Mouse (Mus musculus): Measurements from ENCODE around the gene Bpifb1. TPM values are rescaled to one million over a fixed set of nuclear protein-coding genes. Genes with fewer than 3 reads are reported as not detected.

Bpifb1 gene
- polyA plus RNA-seq (2014; fragmentation: Nextera tagmentation; extraction: Ambion mirVana): not detected in 2 replicates

DNA sequence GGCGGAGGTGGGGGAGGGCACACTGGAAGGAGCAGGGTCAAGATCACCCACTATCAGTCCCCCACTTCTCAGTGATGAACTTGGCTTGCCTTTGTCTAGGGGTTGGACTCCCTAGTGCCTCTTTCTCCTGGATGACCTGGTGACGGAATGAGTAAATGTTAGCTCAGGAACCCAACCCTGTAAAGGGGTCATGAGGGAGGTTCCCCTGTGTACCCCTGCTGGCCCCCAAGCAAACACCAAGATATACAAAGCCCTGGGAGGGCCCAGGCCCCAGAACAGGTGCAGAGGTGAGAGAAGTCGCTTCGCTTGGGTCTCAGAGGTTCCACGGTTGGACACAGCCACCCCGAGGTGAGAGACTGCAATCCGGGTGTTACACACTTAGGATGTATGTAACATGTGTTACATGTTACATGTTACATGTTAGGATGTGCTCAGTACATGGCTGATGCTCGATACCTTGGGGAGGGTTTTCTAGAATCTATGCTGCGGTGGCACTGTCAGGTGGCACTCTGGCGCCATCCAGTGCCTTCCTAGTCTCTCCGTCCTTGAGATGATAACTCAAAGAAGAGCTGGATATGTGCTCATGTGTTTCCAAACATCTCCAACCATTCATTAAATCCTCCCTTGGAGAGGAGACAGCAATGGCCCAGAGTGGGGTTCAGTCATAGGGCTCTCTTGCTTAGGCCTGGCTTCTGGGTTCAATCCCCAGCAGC lies at the start of gene Bpifb1:
Gene Bpifb1 (plus strand): TSS at position 273 of the 713 bp plus-strand sequence.
- no peak within 1 kb of the TSS for H3K27ac ChIP-seq (ENCODE audit: low read depth)
- 84% methylated on average over 11 of the region's 11 CpGs for WGBS
- no peaks in the 10 kb centered on the region for H3K27me3 ChIP-seq (replicated peaks; ENCODE audit: control insufficient read depth, insufficient read depth, low read length)
- H3K4me3 ChIP-seq (ENCODE audit: low read depth, low read length): no peak within 1 kb of the TSS
- H3K4me1 ChIP-seq (replicated peaks; ENCODE audit: control insufficient read depth, insufficient read depth, low read length): no peaks in the 10 kb centered on the region
- H3K4me2 ChIP-seq (ENCODE audit: low read length): no peak within 1 kb of the TSS
- DNase-seq (ENCODE audit: low spot score): no peak
- ATAC-seq (replicated peaks; ENCODE audit: low FRiP score, low TSS enrichment, low read depth): no peak
- H3K36me3 ChIP-seq (ENCODE audit: control insufficient read depth, insufficient read depth, low read length): no peaks in the 10 kb centered on the region
- no peaks in the 10 kb centered on the region for H3K9me3 ChIP-seq (ENCODE audit: control insufficient read depth, low read length)
- H3K9ac ChIP-seq (ENCODE audit: low read length): no peak within 1 kb of the TSS

GRCm38 (mm10) chr2:154142580-154142979 lies 48.0 kb upstream of the Bpifb1 start, which contains the start of gene Bpifa1:
Bpifa1 (plus strand) TSS chr2:154142880.
- Histone ChIP-seq H3K27me3 (replicated peaks; ENCODE audit: control insufficient read depth, insufficient read depth, low read length) (no peaks in the 10 kb centered on the region), H3K9me3 (ENCODE audit: control insufficient read depth, low read length) (no peaks in the 10 kb centered on the region), H3K4me2 (ENCODE audit: low read length) (no peak within 1 kb of the TSS), H3K27ac (ENCODE audit: low read depth) (no peak within 1 kb of the TSS), H3K36me3 (ENCODE audit: control insufficient read depth, insufficient read depth, low read length) (no peaks in the 10 kb centered on the region), H3K4me1 (replicated peaks; ENCODE audit: control insufficient read depth, insufficient read depth, low read length) (no peaks in the 10 kb centered on the region), H3K9ac (ENCODE audit: low read length) (no peak within 1 kb of the TSS), H3K4me3 (ENCODE audit: low read depth, low read length) (no peak within 1 kb of the TSS)
- no peak for ATAC-seq (replicated peaks; ENCODE audit: low FRiP score, low TSS enrichment, low read depth)
- 74% methylated on average over 4 of the region's 4 CpGs for WGBS
- no peak for DNase-seq (ENCODE audit: low spot score)

DNA sequence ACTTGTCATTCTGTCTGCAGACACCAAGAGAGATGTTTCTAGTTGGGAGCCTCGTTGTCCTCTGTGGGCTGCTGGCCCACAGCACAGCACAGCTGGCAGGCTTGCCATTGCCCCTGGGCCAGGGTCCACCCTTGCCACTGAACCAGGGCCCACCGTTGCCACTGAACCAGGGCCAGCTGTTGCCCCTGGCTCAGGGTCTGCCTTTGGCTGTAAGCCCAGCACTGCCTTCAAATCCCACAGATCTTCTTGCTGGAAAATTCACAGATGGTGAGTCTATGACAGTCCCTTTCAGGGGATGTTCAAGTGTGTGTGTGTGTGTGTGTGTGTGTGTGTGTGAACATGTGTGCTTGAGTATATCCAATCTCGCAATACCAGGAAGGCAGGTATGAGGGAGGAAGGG lies 46.9 kb upstream of the Bpifb1 start:
- H3K4me3 ChIP-seq (ENCODE audit: low read depth, low read length): no peak overlapping the region
- H3K4me2 ChIP-seq (ENCODE audit: low read length): no peak overlapping the region
- no peaks in the 10 kb centered on the region for H3K9me3 ChIP-seq (ENCODE audit: control insufficient read depth, low read length)
- WGBS: 75% methylated on average over 3 of the region's 3 CpGs
- H3K27ac ChIP-seq (ENCODE audit: low read depth): no peak overlapping the region
- no peak for ATAC-seq (replicated peaks; ENCODE audit: low FRiP score, low TSS enrichment, low read depth)
- H3K27me3 ChIP-seq (replicated peaks; ENCODE audit: control insufficient read depth, insufficient read depth, low read length): no peaks in the 10 kb centered on the region
- DNase-seq (ENCODE audit: low spot score): no peak
- H3K36me3 ChIP-seq (ENCODE audit: control insufficient read depth, insufficient read depth, low read length): no peaks in the 10 kb centered on the region
- no peak overlapping the region for H3K9ac ChIP-seq (ENCODE audit: low read length)
- no peaks in the 10 kb centered on the region for H3K4me1 ChIP-seq (replicated peaks; ENCODE audit: control insufficient read depth, insufficient read depth, low read length)

DNA sequence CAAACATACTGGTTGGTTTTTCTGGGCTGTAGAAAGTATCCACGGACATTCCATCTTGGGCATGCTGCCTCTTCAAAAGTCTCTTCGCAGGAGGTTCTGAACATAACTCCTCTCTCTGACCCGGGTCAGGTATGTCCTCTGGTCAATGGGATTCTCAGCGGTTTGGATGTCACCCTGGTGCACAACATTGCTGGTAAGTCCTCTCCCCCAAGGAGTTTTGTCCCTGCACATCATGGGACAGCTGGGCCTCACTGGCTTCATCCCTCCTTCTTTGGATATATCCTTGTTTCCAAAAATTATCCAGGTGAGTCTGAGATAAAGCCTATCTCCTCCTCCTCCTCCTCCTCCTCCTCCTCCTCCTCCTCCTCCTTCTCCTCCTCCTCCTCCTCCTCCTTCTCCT lies 43.1 kb upstream of the Bpifb1 start:
- H3K27ac ChIP-seq (ENCODE audit: low read depth): no peak overlapping the region
- no peak overlapping the region for H3K4me2 ChIP-seq (ENCODE audit: low read length)
- H3K4me1 ChIP-seq (replicated peaks; ENCODE audit: control insufficient read depth, insufficient read depth, low read length): no peaks in the 10 kb centered on the region
- no peaks in the 10 kb centered on the region for H3K36me3 ChIP-seq (ENCODE audit: control insufficient read depth, insufficient read depth, low read length)
- WGBS: 77% methylated on average over 4 of the region's 4 CpGs
- DNase-seq (ENCODE audit: low spot score): no peak
- no peak overlapping the region for H3K9ac ChIP-seq (ENCODE audit: low read length)
- ATAC-seq (replicated peaks; ENCODE audit: low FRiP score, low TSS enrichment, low read depth): no peak
- H3K9me3 ChIP-seq (ENCODE audit: control insufficient read depth, low read length): no peaks in the 10 kb centered on the region
- H3K27me3 ChIP-seq (replicated peaks; ENCODE audit: control insufficient read depth, insufficient read depth, low read length): no peaks in the 10 kb centered on the region
- no peak overlapping the region for H3K4me3 ChIP-seq (ENCODE audit: low read depth, low read length)

GRCm38 (mm10) chr2:154158433-154158832 lies 32.2 kb upstream of the Bpifb1 start:
- Histone ChIP-seq H3K9ac (ENCODE audit: low read length) (no peak overlapping the region), H3K4me1 (replicated peaks; ENCODE audit: control insufficient read depth, insufficient read depth, low read length) (no peaks in the 10 kb centered on the region), H3K27ac (ENCODE audit: low read depth) (no peak overlapping the region), H3K9me3 (ENCODE audit: control insufficient read depth, low read length) (no peaks in the 10 kb centered on the region), H3K36me3 (ENCODE audit: control insufficient read depth, insufficient read depth, low read length) (no peaks in the 10 kb centered on the region), H3K4me3 (ENCODE audit: low read depth, low read length) (no peak overlapping the region), H3K4me2 (ENCODE audit: low read length) (no peak overlapping the region), H3K27me3 (replicated peaks; ENCODE audit: control insufficient read depth, insufficient read depth, low read length) (no peaks in the 10 kb centered on the region)
- WGBS: 34% methylated on average over 3 of the region's 3 CpGs
- no peak for ATAC-seq (replicated peaks; ENCODE audit: low FRiP score, low TSS enrichment, low read depth)
- peak; percentile 55 for DNase-seq (ENCODE audit: low spot score)

- Histone ChIP-seq H3K4me2 (ENCODE audit: low read length) (no peak within 1 kb of the TSS), H3K27me3 (replicated peaks; ENCODE audit: control insufficient read depth, insufficient read depth, low read length) (no peaks in the 10 kb centered on the region), H3K36me3 (ENCODE audit: control insufficient read depth, insufficient read depth, low read length) (no peaks in the 10 kb centered on the region), H3K9me3 (ENCODE audit: control insufficient read depth, low read length) (no peaks in the 10 kb centered on the region), H3K4me1 (replicated peaks; ENCODE audit: control insufficient read depth, insufficient read depth, low read length) (no peaks in the 10 kb centered on the region), H3K4me3 (ENCODE audit: low read depth, low read length) (no peak within 1 kb of the TSS), H3K27ac (ENCODE audit: low read depth) (no peak within 1 kb of the TSS), H3K9ac (ENCODE audit: low read length) (no peak within 1 kb of the TSS)
- DNase-seq (ENCODE audit: low spot score) (no peak), ATAC-seq (replicated peaks; ENCODE audit: low FRiP score, low TSS enrichment, low read depth) (no peak)
- WGBS: 81% methylated on average over 8 of the region's 8 CpGs
Observed at GRCm38 (mm10) chr2:154162307-154162706, 28.3 kb upstream of the Bpifb1 start, which contains the start of gene Bpifa5. Bpifa5 (plus strand) TSS chr2:154162607.

DNA sequence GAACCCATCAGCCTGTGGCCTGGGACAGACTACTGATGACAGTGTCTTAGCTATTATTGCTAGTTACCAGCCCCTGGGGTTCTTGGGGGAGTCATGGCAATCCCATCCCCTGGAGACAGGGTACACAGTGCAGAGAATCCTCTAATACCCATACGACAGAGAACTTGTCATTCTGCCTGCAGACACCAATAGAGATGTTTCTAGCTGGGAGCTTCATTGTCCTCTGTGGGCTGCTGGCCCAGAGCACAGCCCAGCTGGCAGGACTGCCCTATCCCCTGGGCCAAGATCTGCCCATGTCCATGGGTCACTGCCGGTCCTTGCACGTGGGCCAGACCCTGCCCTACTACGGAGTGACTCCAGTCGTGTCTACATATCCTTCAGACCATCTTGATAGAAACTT lies 27.3 kb upstream of the Bpifb1 start:
- H3K9ac ChIP-seq (ENCODE audit: low read length): no peak overlapping the region
- 90% methylated on average over 5 of the region's 5 CpGs for WGBS
- ATAC-seq (replicated peaks; ENCODE audit: low FRiP score, low TSS enrichment, low read depth): no peak
- no peaks in the 10 kb centered on the region for H3K27me3 ChIP-seq (replicated peaks; ENCODE audit: control insufficient read depth, insufficient read depth, low read length)
- no peak overlapping the region for H3K27ac ChIP-seq (ENCODE audit: low read depth)
- no peaks in the 10 kb centered on the region for H3K9me3 ChIP-seq (ENCODE audit: control insufficient read depth, low read length)
- no peaks in the 10 kb centered on the region for H3K4me1 ChIP-seq (replicated peaks; ENCODE audit: control insufficient read depth, insufficient read depth, low read length)
- no peak overlapping the region for H3K4me2 ChIP-seq (ENCODE audit: low read length)
- no peak overlapping the region for H3K4me3 ChIP-seq (ENCODE audit: low read depth, low read length)
- no peak for DNase-seq (ENCODE audit: low spot score)
- no peaks in the 10 kb centered on the region for H3K36me3 ChIP-seq (ENCODE audit: control insufficient read depth, insufficient read depth, low read length)

- Histone ChIP-seq H3K9me3 (ENCODE audit: control insufficient read depth, low read length) (no peaks in the 10 kb centered on the region), H3K4me3 (ENCODE audit: low read depth, low read length) (no peak overlapping the region), H3K4me1 (replicated peaks; ENCODE audit: control insufficient read depth, insufficient read depth, low read length) (no peaks in the 10 kb centered on the region), H3K9ac (ENCODE audit: low read length) (no peak overlapping the region), H3K4me2 (ENCODE audit: low read length) (no peak overlapping the region), H3K27ac (ENCODE audit: low read depth) (no peak overlapping the region), H3K27me3 (replicated peaks; ENCODE audit: control insufficient read depth, insufficient read depth, low read length) (no peaks in the 10 kb centered on the region), H3K36me3 (ENCODE audit: control insufficient read depth, insufficient read depth, low read length) (no peaks in the 10 kb centered on the region)
- ATAC-seq (replicated peaks; ENCODE audit: low FRiP score, low TSS enrichment, low read depth): no peak
- DNase-seq (ENCODE audit: low spot score): no peak
- 50% methylated on average over 3 of the region's 3 CpGs for WGBS
Observed at GRCm38 (mm10) chr2:154169172-154169571, 21.4 kb upstream of the Bpifb1 start.

DNA sequence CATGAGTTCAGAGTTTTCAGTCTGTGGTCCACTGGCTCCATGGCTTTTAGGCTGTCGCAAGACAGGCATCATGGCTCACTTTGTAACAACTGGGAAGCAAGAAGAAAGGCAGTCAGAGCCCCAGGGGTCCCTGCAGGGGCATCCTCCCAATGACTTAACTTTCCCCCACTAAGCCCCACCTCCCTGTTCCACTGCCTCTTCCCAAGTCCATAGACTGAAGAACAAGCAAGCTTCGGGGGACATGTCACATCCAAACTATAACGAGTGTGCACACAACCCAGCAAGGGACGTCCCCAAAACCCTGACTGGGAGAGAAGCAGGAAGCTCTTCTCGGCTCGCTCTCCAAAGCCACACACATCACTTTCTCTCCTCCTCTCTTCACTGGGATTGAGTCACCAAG lies 19.0 kb upstream of the Bpifb1 start:
- Histone ChIP-seq H3K9ac (ENCODE audit: low read length) (no peak overlapping the region), H3K4me2 (ENCODE audit: low read length) (no peak overlapping the region), H3K27ac (ENCODE audit: low read depth) (no peak overlapping the region), H3K27me3 (replicated peaks; ENCODE audit: control insufficient read depth, insufficient read depth, low read length) (no peaks in the 10 kb centered on the region), H3K4me1 (replicated peaks; ENCODE audit: control insufficient read depth, insufficient read depth, low read length) (no peaks in the 10 kb centered on the region), H3K9me3 (ENCODE audit: control insufficient read depth, low read length) (no peaks in the 10 kb centered on the region), H3K36me3 (ENCODE audit: control insufficient read depth, insufficient read depth, low read length) (no peaks in the 10 kb centered on the region), H3K4me3 (ENCODE audit: low read depth, low read length) (no peak overlapping the region)
- DNase-seq (ENCODE audit: low spot score): no peak
- no peak for ATAC-seq (replicated peaks; ENCODE audit: low FRiP score, low TSS enrichment, low read depth)
- 78% methylated on average over 6 of the region's 6 CpGs for WGBS

Measured in intestine, embryonic 14.5 days (tissue).